Mouse (Mus musculus): ENCODE measurements around the gene Dock1. TPM values are rescaled to one million over a fixed set of nuclear protein-coding genes. Genes with fewer than 3 reads are reported as not detected.

Gene Dock1
- polyA plus RNA-seq, 1 experiment = not detected

GRCm38 (mm10) chr7:135172219-135172618, 501.8 kb downstream of the Dock1 start:
- WGBS = 60% methylated on average over 9 of the region's 9 CpGs
- no peak for TF ChIP-seq POLR2A (IDR thresholded peaks at IDR 0.05; ENCODE audit: insufficient read depth, low read depth, low read length)
- TF ChIP-seq CTCF (IDR thresholded peaks at IDR 0.05; ENCODE audit: insufficient read depth, low read depth, low read length) = no peak
- Histone ChIP-seq H3K4me3 (ENCODE audit: insufficient read depth, low read depth, low read length) (no peak overlapping the region), H3K4me1 (ENCODE audit: control insufficient read depth, insufficient read depth, low read length) (0 out of 2 replicates have a peak, but pooled peaks cover 5% of the 10 kb centered on the region), H3K27ac (ENCODE audit: insufficient read depth, low read depth, low read length) (no peak overlapping the region)

- 93% methylated on average over 3 of the region's 3 CpGs for WGBS
- H3K4me3 ChIP-seq (ENCODE audit: insufficient read depth, low read depth, low read length) = no peak overlapping the region
- no peak overlapping the region for H3K27ac ChIP-seq (ENCODE audit: insufficient read depth, low read depth, low read length)
- TF ChIP-seq CTCF (IDR thresholded peaks at IDR 0.05; ENCODE audit: insufficient read depth, low read depth, low read length) (no peak), POLR2A (IDR thresholded peaks at IDR 0.05; ENCODE audit: insufficient read depth, low read depth, low read length) (no peak)
- no peaks in the 10 kb centered on the region for H3K4me1 ChIP-seq (ENCODE audit: control insufficient read depth, insufficient read depth, low read length)
Measured at GRCm38 (mm10) chr7:135194190-135194589, 523.7 kb downstream of the Dock1 start.

GRCm38 (mm10) chr7:135195631-135196030, 525.2 kb downstream of the Dock1 start:
- no peaks in the 10 kb centered on the region for H3K4me1 ChIP-seq (ENCODE audit: control insufficient read depth, insufficient read depth, low read length)
- no peak overlapping the region for H3K27ac ChIP-seq (ENCODE audit: insufficient read depth, low read depth, low read length)
- no peak for TF ChIP-seq CTCF (IDR thresholded peaks at IDR 0.05; ENCODE audit: insufficient read depth, low read depth, low read length)
- no peak for TF ChIP-seq POLR2A (IDR thresholded peaks at IDR 0.05; ENCODE audit: insufficient read depth, low read depth, low read length)
- 99% methylated on average over 2 of the region's 2 CpGs for WGBS
- no peak overlapping the region for H3K4me3 ChIP-seq (ENCODE audit: insufficient read depth, low read depth, low read length)

- no peak overlapping the region for H3K27ac ChIP-seq (ENCODE audit: insufficient read depth, low read depth, low read length)
- TF ChIP-seq CTCF (IDR thresholded peaks at IDR 0.05; ENCODE audit: insufficient read depth, low read depth, low read length) (no peak), POLR2A (IDR thresholded peaks at IDR 0.05; ENCODE audit: insufficient read depth, low read depth, low read length) (no peak)
- H3K4me1 ChIP-seq (ENCODE audit: control insufficient read depth, insufficient read depth, low read length) = peaks cover 3% of the 10 kb centered on the region; the same call in 1 of the 2 replicates
- 91% methylated on average over 10 of the region's 10 CpGs for WGBS
- H3K4me3 ChIP-seq (ENCODE audit: insufficient read depth, low read depth, low read length) = no peak overlapping the region
Measured at GRCm38 (mm10) chr7:135196828-135197227, 526.4 kb downstream of the Dock1 start.

GRCm38 (mm10) chr7:135203920-135204319, 533.5 kb downstream of the Dock1 start:
- no peak overlapping the region for H3K27ac ChIP-seq (ENCODE audit: insufficient read depth, low read depth, low read length)
- peaks cover 5% of the 10 kb centered on the region; the same call in 1 of the 2 replicates for H3K4me1 ChIP-seq (ENCODE audit: control insufficient read depth, insufficient read depth, low read length)
- no peak overlapping the region for H3K4me3 ChIP-seq (ENCODE audit: insufficient read depth, low read depth, low read length)
- TF ChIP-seq POLR2A (IDR thresholded peaks at IDR 0.05; ENCODE audit: insufficient read depth, low read depth, low read length) = no peak
- no peak for TF ChIP-seq CTCF (IDR thresholded peaks at IDR 0.05; ENCODE audit: insufficient read depth, low read depth, low read length)

- TF ChIP-seq CTCF (IDR thresholded peaks at IDR 0.05; ENCODE audit: insufficient read depth, low read depth, low read length) = no peak
- no peak for TF ChIP-seq POLR2A (IDR thresholded peaks at IDR 0.05; ENCODE audit: insufficient read depth, low read depth, low read length)
- Histone ChIP-seq H3K4me1 (ENCODE audit: control insufficient read depth, insufficient read depth, low read length) (peaks cover 5% of the 10 kb centered on the region; the same call in 1 of the 2 replicates), H3K27ac (ENCODE audit: insufficient read depth, low read depth, low read length) (peak overlapping the region; percentile 75), H3K4me3 (ENCODE audit: insufficient read depth, low read depth, low read length) (no peak overlapping the region)
- WGBS = 44% methylated on average over 5 of the region's 5 CpGs
Measured at GRCm38 (mm10) chr7:135205111-135205510, 534.7 kb downstream of the Dock1 start.

GRCm38 (mm10) chr7:135208947-135209567, 538.6 kb downstream of the Dock1 start:
- Histone ChIP-seq H3K27ac (ENCODE audit: insufficient read depth, low read depth, low read length) (no peak overlapping the region), H3K4me3 (ENCODE audit: insufficient read depth, low read depth, low read length) (no peak overlapping the region), H3K4me1 (ENCODE audit: control insufficient read depth, insufficient read depth, low read length) (peaks cover 2% of the 10 kb centered on the region; the same call in 1 of the 2 replicates)
- TF ChIP-seq CTCF (IDR thresholded peaks at IDR 0.05; ENCODE audit: insufficient read depth, low read depth, low read length) (no peak), POLR2A (IDR thresholded peaks at IDR 0.05; ENCODE audit: insufficient read depth, low read depth, low read length) (no peak)
- 81% methylated on average over 6 of the region's 6 CpGs for WGBS

GRCm38 (mm10) chr7:135210296-135210695, 539.8 kb downstream of the Dock1 start:
- no peaks in the 10 kb centered on the region for H3K4me1 ChIP-seq (ENCODE audit: control insufficient read depth, insufficient read depth, low read length)
- TF ChIP-seq POLR2A (IDR thresholded peaks at IDR 0.05; ENCODE audit: insufficient read depth, low read depth, low read length) = no peak
- TF ChIP-seq CTCF (IDR thresholded peaks at IDR 0.05; ENCODE audit: insufficient read depth, low read depth, low read length) = no peak

GRCm38 (mm10) chr7:135210831-135211230, 540.4 kb downstream of the Dock1 start:
- no peak overlapping the region for H3K27ac ChIP-seq (ENCODE audit: insufficient read depth, low read depth, low read length)
- H3K4me3 ChIP-seq (ENCODE audit: insufficient read depth, low read depth, low read length) = no peak overlapping the region
- no peak for TF ChIP-seq POLR2A (IDR thresholded peaks at IDR 0.05; ENCODE audit: insufficient read depth, low read depth, low read length)
- no peak for TF ChIP-seq CTCF (IDR thresholded peaks at IDR 0.05; ENCODE audit: insufficient read depth, low read depth, low read length)
- H3K4me1 ChIP-seq (ENCODE audit: control insufficient read depth, insufficient read depth, low read length) = no peaks in the 10 kb centered on the region
- WGBS = 89% methylated on average over 2 of the region's 2 CpGs

More at GRCm38 (mm10) chr7:135210296-135210695, 539.8 kb downstream of the Dock1 start:
- no peak overlapping the region for H3K4me3 ChIP-seq (ENCODE audit: insufficient read depth, low read depth, low read length)
- no peak overlapping the region for H3K27ac ChIP-seq (ENCODE audit: insufficient read depth, low read depth, low read length)
